Mouse (Mus musculus) cerebellum, adult (tissue): ENCODE measurements at regions not wholly inside any gene's neighbourhood (a gene's known extent, or its start where the extent isn't known, plus 50 kb on each side); places are given as distances from the start of the nearest gene placed in this dataset.

Experiments
- ATAC-seq: cut with Nextera tagmentation; 2 replicates; pipeline ENCODE4 v1.9.2; 2017; ENCODE audit warnings: mild to moderate bottlenecking, moderate library complexity, mixed read lengths; ENCODE audit not compliant: insufficient number of reproducible peaks, low FRiP score, low TSS enrichment

GRCm38 (mm10) chr8:89664911-89665689 lies 621.1 kb upstream of the Sall1 start:
- no peak for ATAC-seq

- no peak for ATAC-seq
These were observed 619.9 kb upstream of the Sall1 start for GRCm38 (mm10) chr8:89663859-89664258.

GRCm38 (mm10) chr8:89658998-89659944 lies 615.3 kb upstream of the Sall1 start:
- ATAC-seq = no peak

GRCm38 (mm10) chr8:89655369-89655768 lies 611.4 kb upstream of the Sall1 start:
- ATAC-seq = no peak

GRCm38 (mm10) chr8:89649207-89649890 lies 605.4 kb upstream of the Sall1 start:
- no peak for ATAC-seq

- ATAC-seq = no peak
These were observed 603.0 kb upstream of the Sall1 start for GRCm38 (mm10) chr8:89646946-89647345.

GRCm38 (mm10) chr8:89641339-89641738 lies 597.4 kb upstream of the Sall1 start:
- ATAC-seq = no peak

GRCm38 (mm10) chr8:89634864-89635263 lies 590.9 kb upstream of the Sall1 start:
- ATAC-seq = no peak

GRCm38 (mm10) chr8:89632304-89632703 lies 588.3 kb upstream of the Sall1 start:
- no peak for ATAC-seq

- ATAC-seq = no peak
These were observed 586.6 kb upstream of the Sall1 start for GRCm38 (mm10) chr8:89630540-89630939.

- ATAC-seq = no peak
These were observed 574.1 kb upstream of the Sall1 start for GRCm38 (mm10) chr8:89618089-89618488.

- no peak for ATAC-seq
These were observed 572.0 kb upstream of the Sall1 start for GRCm38 (mm10) chr8:89615863-89616558.

GRCm38 (mm10) chr8:89609074-89609473 lies 565.1 kb upstream of the Sall1 start:
- ATAC-seq = no peak

GRCm38 (mm10) chr8:89605905-89606468 lies 562.0 kb upstream of the Sall1 start:
- no peak for ATAC-seq

- no peak for ATAC-seq
These were observed 560.5 kb upstream of the Sall1 start for GRCm38 (mm10) chr8:89604461-89604860.

GRCm38 (mm10) chr8:89596380-89596779 lies 552.4 kb upstream of the Sall1 start:
- no peak for ATAC-seq

GRCm38 (mm10) chr8:89583091-89583490 lies 539.1 kb upstream of the Sall1 start:
- no peak for ATAC-seq

GRCm38 (mm10) chr8:89582566-89582965 lies 538.6 kb upstream of the Sall1 start:
- no peak for ATAC-seq

GRCm38 (mm10) chr8:89571816-89572215 lies 527.9 kb upstream of the Sall1 start:
- no peak for ATAC-seq
